In genomic region chr7:24368946-24369345, GRCm38 (mm10) we compare ENCODE assay signal across 28 mouse cellular contexts. TPM values are rescaled to one million over a fixed set of nuclear protein-coding genes. Genes with fewer than 3 reads are reported as not detected.
DNase-seq lines count a peak whose midpoint lies in the region; ATAC-seq and TF ChIP-seq lines count a peak whose summit lies in the region.
"Had no signal": no experiment of that assay in that cellular context is flagged by ENCODE, and none has a peak within 500 bp of the region (broad histone marks: within the 10 kb centered on the region; RNA-seq: fewer than 3 reads in every experiment).

No protein-coding gene starts in this region.

- no peak overlapping the region for H3K4me2 ChIP-seq in liver, embryonic 11.5 days
- H3K4me2 ChIP-seq: forebrain, embryonic 12.5 days; hindbrain, embryonic 15.5 days; limb, embryonic 12.5 days; lung, embryonic 14.5 days; midbrain, embryonic 12.5 days had no signal

- H3K4me1 ChIP-seq in liver, embryonic 11.5 days (replicated peaks; ENCODE audit: control insufficient read depth, insufficient read depth, low read length), result peaks cover 13% of the 10 kb centered on the region

- TF ChIP-seq CTCF in layer of hippocampus, adult 2 months (conservative IDR thresholded peaks at IDR 0.05), result no peak

- H3K36me3 ChIP-seq in liver, embryonic 11.5 days (ENCODE audit: control insufficient read depth, insufficient read depth, low read length), result no peaks in the 10 kb centered on the region; the same call in 1 of the 2 replicates
- H3K36me3 ChIP-seq: forebrain, embryonic 12.5 days; hindbrain, embryonic 15.5 days; limb, embryonic 12.5 days; midbrain, embryonic 12.5 days had no signal

- 0 out of 2 replicates have a peak overlapping the region, but pooled peaks have one; percentile 9 for H3K9ac ChIP-seq in liver, embryonic 11.5 days (ENCODE audit: low read depth, low read length)
- H3K9ac ChIP-seq: forebrain, embryonic 12.5 days; hindbrain, embryonic 15.5 days; limb, embryonic 12.5 days; midbrain, embryonic 12.5 days had no signal

- no peaks in the 10 kb centered on the region for H3K27me3 ChIP-seq in liver, embryonic 11.5 days (replicated peaks; ENCODE audit: control insufficient read depth, insufficient read depth, low read length)
- H3K27me3 ChIP-seq: hindbrain, embryonic 15.5 days had no signal

- no peak for ATAC-seq in liver, embryonic 11.5 days (replicated peaks; ENCODE audit: low FRiP score)
- ATAC-seq: intestine, embryonic 16.5 days had no signal

- no peak for DNase-seq in liver, embryonic 11.5 days (ENCODE audit: low spot score)
- no peak for DNase-seq in liver
- peak; percentile 74 for DNase-seq in induced T-regulatory cell, adult 2 months (ENCODE audit: low read depth)
- peak; percentile 56 for DNase-seq in naive thymus-derived CD4-positive, alpha-beta T cell, adult 2 months (ENCODE audit: low read depth)
- DNase-seq in thymus, postnatal 4 days, result peak; percentile 42
- DNase-seq in layer of hippocampus, adult 2 months (ENCODE audit: low spot score in 2 of 2), result no peak
- DNase-seq in gastrocnemius, adult 8-10 months (ENCODE audit: low spot score in 2 of 2), result no peak
- DNase-seq: cerebellum, adult 2 months; gastrocnemius, postnatal 14 days; heart, adult 2 months; heart, postnatal 4 days; kidney, postnatal 4 days; lung, embryonic 14.5 days; right cerebral cortex, postnatal 14 days had no signal

- peak overlapping the region; percentile 99 for H3K27ac ChIP-seq in liver, embryonic 11.5 days (ENCODE audit: low read depth, low read length)
- no peak overlapping the region for H3K27ac ChIP-seq in layer of hippocampus, adult 2 months
- H3K27ac ChIP-seq: forebrain, embryonic 12.5 days; heart, adult 2 months; hindbrain, embryonic 15.5 days; limb, embryonic 12.5 days; midbrain, embryonic 12.5 days; stomach, postnatal 0 days had no signal

- H3K4me3 ChIP-seq in liver, embryonic 11.5 days (ENCODE audit: low read depth, low read length), result no peak overlapping the region
- no peak overlapping the region for H3K4me3 ChIP-seq in layer of hippocampus, adult 2 months
- H3K4me3 ChIP-seq: forebrain, embryonic 12.5 days; heart, adult 2 months; hindbrain, embryonic 15.5 days; limb, embryonic 12.5 days; midbrain, embryonic 12.5 days had no signal

- H3K9me3 ChIP-seq in liver, embryonic 11.5 days (ENCODE audit: control insufficient read depth, low read length), result no peaks in the 10 kb centered on the region
- H3K9me3 ChIP-seq: forebrain, embryonic 12.5 days; hindbrain, embryonic 15.5 days; limb, embryonic 12.5 days; midbrain, embryonic 12.5 days had no signal

- WGBS in liver, embryonic 11.5 days, result 88% methylated on average over 7 of the region's 7 CpGs

RNA-seq across cellular contexts. Expression of gene Kcnn4, which starts 1.1 kb away (rescaled TPM):
- 119 and 123 TPM in 2 replicates for polyA plus RNA-seq in liver, embryonic 11.5 days (2014; fragmentation: Nextera tagmentation; extraction: Ambion mirVana)
- under 1 TPM; 0.64 to 0.67 TPM for total RNA-seq in layer of hippocampus, adult 2 months (2021)
- under 1 TPM; 0.17 to 0.74 (median 0.24) TPM for total RNA-seq in gastrocnemius, adult 8-10 months (2022)

RNA-seq across cellular contexts. Expression of gene Lypd5, which starts 19.9 kb away (rescaled TPM):
- not detected in 2 replicates for polyA plus RNA-seq in liver, embryonic 11.5 days (2014; fragmentation: Nextera tagmentation; extraction: Ambion mirVana)
- not detected for total RNA-seq in layer of hippocampus, adult 2 months (2021)
- total RNA-seq in gastrocnemius, adult 8-10 months (2022), result not detected
- total RNA-seq: ES-E14; gastrocnemius, postnatal 14 days; heart, adult 2 months; heart, postnatal 4 days; layer of hippocampus, postnatal 10 days had no signal
- polyA plus RNA-seq: C2C12; cerebellum, adult 2 months; forebrain, embryonic 12.5 days; frontal cortex, adult 2 months; heart, adult 2 months; heart, embryonic 14.5 days; hindbrain, embryonic 15.5 days; intestine, embryonic 16.5 days; kidney, embryonic 14.5 days; limb, embryonic 12.5 days; lung, embryonic 14.5 days; macrophage; midbrain, embryonic 12.5 days; neural tube, embryonic 14.5 days had no signal

RNA-seq across cellular contexts. Expression of gene Smg9, which starts 30.5 kb away (rescaled TPM):
- polyA plus RNA-seq in liver, embryonic 11.5 days (2014; fragmentation: Nextera tagmentation; extraction: Ambion mirVana), result 30.2 and 34.8 TPM in 2 replicates
- total RNA-seq in layer of hippocampus, adult 2 months (2021), result 10 to 100 TPM; 34.6 to 43.6 TPM
- 10 to 100 TPM in 2 of 4 experiments, 1 to 10 TPM in 2; 8.8 to 10.4 (median 9.9) TPM for total RNA-seq in gastrocnemius, adult 8-10 months (2022)

RNA-seq across cellular contexts. Expression of gene Tescl, which starts 35.2 kb away (rescaled TPM):
- polyA plus RNA-seq in liver, embryonic 11.5 days (2014; fragmentation: Nextera tagmentation; extraction: Ambion mirVana), result 0.22 TPM in 1 of 2 replicates, not detected in the other
- not detected for total RNA-seq in layer of hippocampus, adult 2 months (2021)
- not detected for total RNA-seq in gastrocnemius, adult 8-10 months (2022)
- total RNA-seq: gastrocnemius, postnatal 14 days; heart, adult 2 months; layer of hippocampus, postnatal 10 days had no signal
- polyA plus RNA-seq: forebrain, embryonic 12.5 days; frontal cortex, adult 2 months; heart, embryonic 14.5 days; intestine, embryonic 16.5 days; lung, embryonic 14.5 days; macrophage; midbrain, embryonic 12.5 days had no signal

RNA-seq across cellular contexts. Expression of gene Zfp94, which starts 52.5 kb away (rescaled TPM):
- 5.6 and 5.8 TPM in 2 replicates for polyA plus RNA-seq in liver, embryonic 11.5 days (2014; fragmentation: Nextera tagmentation; extraction: Ambion mirVana)
- 10 to 100 TPM; 16.6 to 17.5 TPM for total RNA-seq in layer of hippocampus, adult 2 months (2021)
- 1 to 10 TPM; 1.7 to 3.1 (median 2.9) TPM for total RNA-seq in gastrocnemius, adult 8-10 months (2022)

Comparison
In these comparisons a context has a peak if more than half of its experiments do, and no peak if none do; other contexts are left out.
1. DNase-seq: peak in induced T-regulatory cell, adult 2 months (single experiment), naive thymus-derived CD4-positive, alpha-beta T cell, adult 2 months (single experiment) and thymus, postnatal 4 days (single experiment); none in liver, embryonic 11.5 days (single experiment), liver (single experiment), layer of hippocampus, adult 2 months (0 of 2) and gastrocnemius, adult 8-10 months (0 of 2).